Comparison of ENCODE assay signal across 8 mouse cellular contexts in the genomic region with DNA sequence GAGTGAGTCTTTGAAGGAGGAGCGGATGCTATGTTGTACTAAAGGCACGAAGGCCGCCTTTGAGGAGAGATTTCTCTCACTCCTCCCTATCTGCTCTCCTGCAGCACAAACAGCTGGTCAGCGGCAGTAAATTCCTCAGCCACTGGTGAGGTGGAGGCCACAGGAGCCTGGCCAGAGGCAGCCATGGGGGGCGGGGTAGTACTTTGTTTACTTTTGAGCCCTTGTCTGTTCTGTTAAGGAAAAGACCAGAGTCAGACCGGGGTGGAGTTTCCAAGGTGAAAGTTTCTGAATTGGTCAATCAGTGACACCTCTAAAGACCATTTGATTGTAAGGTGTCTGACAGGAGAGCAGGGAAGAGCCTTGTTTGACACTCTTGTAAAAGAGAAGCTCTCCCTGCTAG. TPM values are rescaled to one million over a fixed set of nuclear protein-coding genes. Genes with fewer than 3 reads are reported as not detected.
DNase-seq lines count a peak whose midpoint lies in the region; ATAC-seq lines count a peak whose summit lies in the region.

No protein-coding gene starts in this region.

- WGBS in hindbrain, embryonic 13.5 days: 20% methylated on average over 6 of the region's 6 CpGs
- 13% methylated on average over 6 of the region's 6 CpGs for WGBS in liver, embryonic 11.5 days
- 11% methylated on average over 6 of the region's 6 CpGs for WGBS in neural tube, embryonic 12.5 days

- H3K36me3 ChIP-seq in hindbrain, embryonic 13.5 days: no peaks in the 10 kb centered on the region
- H3K36me3 ChIP-seq in liver, embryonic 11.5 days (ENCODE audit: control insufficient read depth, insufficient read depth, low read length): no peaks in the 10 kb centered on the region
- H3K36me3 ChIP-seq in neural tube, embryonic 12.5 days: no peaks in the 10 kb centered on the region

- no peaks in the 10 kb centered on the region for H3K27me3 ChIP-seq in hindbrain, embryonic 13.5 days
- no peaks in the 10 kb centered on the region for H3K27me3 ChIP-seq in liver, embryonic 11.5 days (replicated peaks; ENCODE audit: control insufficient read depth, insufficient read depth, low read length)
- H3K27me3 ChIP-seq in neural tube, embryonic 12.5 days (replicated peaks): no peaks in the 10 kb centered on the region

- ATAC-seq in hindbrain, embryonic 13.5 days (ENCODE audit: low FRiP score): no peak
- ATAC-seq in liver, embryonic 11.5 days (replicated peaks; ENCODE audit: low FRiP score): no peak
- no peak for ATAC-seq in neural tube, embryonic 12.5 days (ENCODE audit: low FRiP score, low read depth)
- ATAC-seq in granulocyte monocyte progenitor cell, adult 5-6 weeks (replicated peaks; ENCODE audit: poor library complexity, severe bottlenecking): no peak

- H3K4me2 ChIP-seq in hindbrain, embryonic 13.5 days: peak overlapping the region; percentile 73
- peak overlapping the region; percentile 86 for H3K4me2 ChIP-seq in liver, embryonic 11.5 days
- peak overlapping the region; percentile 64 for H3K4me2 ChIP-seq in neural tube, embryonic 12.5 days (replicated peaks)

- H3K27ac ChIP-seq in hindbrain, embryonic 13.5 days: no peak overlapping the region
- no peak overlapping the region for H3K27ac ChIP-seq in liver, embryonic 11.5 days (ENCODE audit: low read depth, low read length)
- no peak overlapping the region for H3K27ac ChIP-seq in neural tube, embryonic 12.5 days

- H3K9ac ChIP-seq in hindbrain, embryonic 13.5 days: no peak overlapping the region
- H3K9ac ChIP-seq in liver, embryonic 11.5 days (ENCODE audit: low read depth, low read length): no peak overlapping the region
- H3K9ac ChIP-seq in neural tube, embryonic 12.5 days: no peak overlapping the region

- peak overlapping the region; percentile 81; the same call in 1 of the 2 replicates for H3K4me3 ChIP-seq in hindbrain, embryonic 13.5 days
- H3K4me3 ChIP-seq in liver, embryonic 11.5 days (ENCODE audit: low read depth, low read length): peak overlapping the region; percentile 21; the same call in 1 of the 2 replicates
- no peak overlapping the region for H3K4me3 ChIP-seq in neural tube, embryonic 12.5 days

- H3K9me3 ChIP-seq in hindbrain, embryonic 13.5 days: no peaks in the 10 kb centered on the region
- H3K9me3 ChIP-seq in liver, embryonic 11.5 days (ENCODE audit: control insufficient read depth, low read length): no peaks in the 10 kb centered on the region
- H3K9me3 ChIP-seq in neural tube, embryonic 12.5 days: no peaks in the 10 kb centered on the region

- peak; percentile 34 for DNase-seq in ES-CJ7 (ENCODE audit: low read depth, low spot score)
- peak; percentile 73 for DNase-seq in embryo, embryonic 10.5 days (ENCODE audit: low spot score)
- DNase-seq in liver, embryonic 11.5 days (ENCODE audit: low spot score): no peak
- no peak for DNase-seq in frontal cortex, postnatal 14 days (ENCODE audit: low spot score in 2 of 2)
- no peak for DNase-seq in right cerebral cortex, postnatal 4 days

- peaks cover 73% of the 10 kb centered on the region for H3K4me1 ChIP-seq in hindbrain, embryonic 13.5 days (replicated peaks)
- peaks cover 61% of the 10 kb centered on the region for H3K4me1 ChIP-seq in liver, embryonic 11.5 days (replicated peaks; ENCODE audit: control insufficient read depth, insufficient read depth, low read length)
- peaks cover 62% of the 10 kb centered on the region for H3K4me1 ChIP-seq in neural tube, embryonic 12.5 days

RNA-seq across cellular contexts. Expression of gene Etv6, which starts 3.4 kb away (rescaled TPM):
- 5.9 and 6.4 TPM in 2 replicates for polyA plus RNA-seq in hindbrain, embryonic 13.5 days (2015; fragmentation: Nextera tagmentation; extraction: Ambion mirVana)
- polyA plus RNA-seq in liver, embryonic 11.5 days (2014; fragmentation: Nextera tagmentation; extraction: Ambion mirVana): 12.6 and 13.0 TPM in 2 replicates
- 10.9 and 13.1 TPM in 2 replicates for polyA plus RNA-seq in neural tube, embryonic 12.5 days (2016; fragmentation: Nextera tagmentation; extraction: Ambion mirVana)
- total RNA-seq in granulocyte monocyte progenitor cell, adult 5-6 weeks (2014; fragmentation: Nextera tagmentation): 100 and 123 TPM in 2 replicates
- total RNA-seq in granulocyte monocyte progenitor cell, adult 5-6 weeks (2017): 75.5 and 83.9 TPM in 2 replicates

Comparison
In these comparisons a context has a peak if more than half of its experiments do, and no peak if none do; other contexts are left out.
1. DNase-seq: peak in ES-CJ7 (single experiment) and embryo, embryonic 10.5 days (single experiment); none in liver, embryonic 11.5 days (single experiment), frontal cortex, postnatal 14 days (0 of 2) and right cerebral cortex, postnatal 4 days (single experiment).
2. Peak in every context shown above with its lines, with median percentiles within 50 percentile points of each other: H3K4me2 ChIP-seq.